Mouse (Mus musculus) heart, embryonic 12.5 days (tissue): ENCODE data around the gene Msh3. TPM values are rescaled to one million over a fixed set of nuclear protein-coding genes. Genes with fewer than 3 reads are reported as not detected.
"Not testable (repeated sequence)": the region's sequence is repeated elsewhere in the genome, so short reads cannot be mapped to it uniquely, and the experiment has no call there.

Experiments
- ATAC-seq: fragments of 200-750 bp; cut with Nextera tagmentation; 2 replicates; pipeline ENCODE4 v1.8.0; 2017; ENCODE audit warnings: moderate TSS enrichment, moderate library complexity; ENCODE audit not compliant: insufficient number of reproducible peaks, low FRiP score
- H3K27ac ChIP-seq: fragments of 300-500 bp; sonication (generic); 2 replicates; pipeline ENCODE4 v1.5.1; 2016; ENCODE audit warnings: mild to moderate bottlenecking, moderate library complexity; ENCODE audit not compliant: poor library complexity, severe bottlenecking
- H3K27me3 ChIP-seq: fragments of 300-500 bp; sonication (generic); replicated peaks from 2 replicates; pipeline ENCODE4 v1.6.1; 2016; ENCODE audit warnings: mild to moderate bottlenecking, moderate library complexity
- H3K36me3 ChIP-seq: fragments of 300-500 bp; sonication (generic); 2 replicates; pipeline ENCODE4 v1.6.1; 2016; ENCODE audit warnings: mild to moderate bottlenecking, moderate library complexity
- H3K4me1 ChIP-seq: fragments of 300-500 bp; sonication (generic); replicated peaks from 2 replicates; pipeline ENCODE4 v1.6.1; 2016; ENCODE audit warnings: mild to moderate bottlenecking
- H3K4me2 ChIP-seq: fragments of 300-500 bp; sonication (generic); 2 replicates; pipeline ENCODE4 v1.6.1; 2016; ENCODE audit warnings: mild to moderate bottlenecking, moderate library complexity
- H3K4me3 ChIP-seq: fragments of 300-500 bp; sonication (generic); 2 replicates; pipeline ENCODE4 v1.5.1; 2016; ENCODE audit warnings: mild to moderate bottlenecking
- H3K9ac ChIP-seq: fragments of 300-500 bp; sonication (generic); 2 replicates; pipeline ENCODE4 v1.6.1; 2016; ENCODE audit warnings: mild to moderate bottlenecking, moderate library complexity
- H3K9me3 ChIP-seq: fragments of 300-500 bp; sonication (generic); replicated peaks from 2 replicates; pipeline ENCODE4 v1.6.1; 2016; ENCODE audit warnings: mild to moderate bottlenecking, moderate library complexity
- WGBS: fragments of 180-500 bp; shearing (Covaris S2); methylation state at CpG from one replicate; pipeline ENCODE4 v1.1.7; 2016; 5-methylcytosine and 5-hydroxymethylcytosine counted together
- polyA plus RNA-seq: library from polyadenylated mRNA; unstranded; fragments of >200 nt; fragmentation: Nextera tagmentation; extraction: Ambion mirVana; gene quantifications from 2 replicates; pipeline ENCODE4 v1.2.1, GENCODE M21; 2016

Msh3 gene
- polyA plus RNA-seq, 1 experiment from 2014 or later = 19.7 TPM

- no peaks in the 10 kb centered on the region for H3K27me3 ChIP-seq
- no peak for ATAC-seq
- peaks cover 20% of the 10 kb centered on the region for H3K4me1 ChIP-seq
- no peak overlapping the region for H3K4me3 ChIP-seq
- no peak overlapping the region for H3K27ac ChIP-seq
- no peak overlapping the region for H3K4me2 ChIP-seq
- H3K9ac ChIP-seq = no peak overlapping the region
- peaks cover 5% of the 10 kb centered on the region for H3K36me3 ChIP-seq
- WGBS = 92% methylated on average over 5 of the region's 5 CpGs
- no peaks in the 10 kb centered on the region for H3K9me3 ChIP-seq
Observed at GRCm38 (mm10) chr13:92222763-92223162, 132.0 kb downstream of the Msh3 start.

GRCm38 (mm10) chr13:92219774-92220173 is 135.0 kb downstream of the Msh3 start:
- no peak overlapping the region for H3K27ac ChIP-seq
- H3K4me1 ChIP-seq = peaks cover 33% of the 10 kb centered on the region
- no peaks in the 10 kb centered on the region for H3K9me3 ChIP-seq
- ATAC-seq = no peak
- peaks cover 8% of the 10 kb centered on the region for H3K36me3 ChIP-seq
- WGBS = 69% methylated on average over 3 of the region's 3 CpGs
- no peak overlapping the region for H3K4me3 ChIP-seq
- H3K9ac ChIP-seq = no peak overlapping the region
- H3K27me3 ChIP-seq = no peaks in the 10 kb centered on the region
- H3K4me2 ChIP-seq = no peak overlapping the region

GRCm38 (mm10) chr13:92217216-92217615 is 137.6 kb downstream of the Msh3 start:
- WGBS = 66% methylated on average over 9 of the region's 9 CpGs
- Histone ChIP-seq H3K9ac (no peak overlapping the region), H3K4me2 (peak overlapping the region; percentile 25; the same call in 1 of the 2 replicates), H3K4me1 (peaks cover 29% of the 10 kb centered on the region), H3K36me3 (peaks cover 13% of the 10 kb centered on the region), H3K27me3 (no peaks in the 10 kb centered on the region), H3K4me3 (no peak overlapping the region), H3K9me3 (no peaks in the 10 kb centered on the region), H3K27ac (no peak overlapping the region)
- no peak for ATAC-seq

GRCm38 (mm10) chr13:92196860-92197259 is 157.9 kb downstream of the Msh3 start:
- no peak overlapping the region for H3K4me2 ChIP-seq
- ATAC-seq = no peak
- no peak overlapping the region for H3K27ac ChIP-seq
- WGBS = 86% methylated on average over 2 of the region's 2 CpGs
- H3K9me3 ChIP-seq = no peaks in the 10 kb centered on the region
- no peaks in the 10 kb centered on the region for H3K4me1 ChIP-seq
- no peak overlapping the region for H3K4me3 ChIP-seq
- H3K27me3 ChIP-seq = no peaks in the 10 kb centered on the region
- H3K9ac ChIP-seq = no peak overlapping the region
- H3K36me3 ChIP-seq = no peaks in the 10 kb centered on the region

GRCm38 (mm10) chr13:92193806-92194205 is 161.0 kb downstream of the Msh3 start:
- not testable (repeated sequence) for H3K27ac ChIP-seq, H3K4me2 ChIP-seq, H3K36me3 ChIP-seq, H3K4me1 ChIP-seq, H3K9me3 ChIP-seq, H3K9ac ChIP-seq, H3K27me3 ChIP-seq, ATAC-seq, H3K4me3 ChIP-seq
- 82% methylated on average over 5 of the region's 5 CpGs for WGBS

- not testable (repeated sequence) for H3K9ac ChIP-seq, H3K36me3 ChIP-seq, H3K4me3 ChIP-seq, ATAC-seq, H3K4me1 ChIP-seq, H3K27me3 ChIP-seq, H3K27ac ChIP-seq, H3K9me3 ChIP-seq, H3K4me2 ChIP-seq
- 77% methylated on average over 8 of the region's 8 CpGs for WGBS
Observed at GRCm38 (mm10) chr13:92172686-92173085, 182.1 kb downstream of the Msh3 start.

Other genes with a start within 250 kb of the Msh3 start
- 0.89 and 1.1 TPM in 2 replicates for gene Rasgrf2, start 223.3 kb downstream of the Msh3 start, polyA plus RNA-seq
- gene Gm20379, start 49.0 kb downstream of the Msh3 start, polyA plus RNA-seq = 0.56 and 0.78 TPM in 2 replicates
- 12.7 and 13.0 TPM in 2 replicates for gene Dhfr, start 277 bp downstream of the Msh3 start, polyA plus RNA-seq
- 0.22 and 0.30 TPM in 2 replicates for gene Ankrd34b, start 70.9 kb upstream of the Msh3 start, polyA plus RNA-seq
- gene Fam151b, start 129.0 kb upstream of the Msh3 start, polyA plus RNA-seq = not detected in 2 replicates
- gene Zfyve16, start 175.9 kb upstream of the Msh3 start, polyA plus RNA-seq = 11.5 and 13.5 TPM in 2 replicates
- gene Spz1, start 221.2 kb upstream of the Msh3 start, polyA plus RNA-seq = not detected in 2 replicates